Mouse (Mus musculus): ENCODE results near the gene Dnajc28. TPM values are rescaled to one million over a fixed set of nuclear protein-coding genes. Genes with fewer than 3 reads are reported as not detected.

Dnajc28 gene
- total and polyA plus RNA-seq, 2 experiments from 2014 or later: 3.6 to 6.1 TPM

- ATAC-seq (no peak), DNase-seq (no peak)
- no peak overlapping the region for H3K4me2 ChIP-seq (ENCODE audit: low read depth)
- H3K9ac ChIP-seq: no peak overlapping the region
- no peak overlapping the region for H3K4me3 ChIP-seq (ENCODE audit: low read depth, low read length)
- no peaks in the 10 kb centered on the region for H3K36me3 ChIP-seq (ENCODE audit: insufficient read depth)
- WGBS: 76% methylated on average over 3 of the region's 3 CpGs
- H3K27ac ChIP-seq (ENCODE audit: low read depth, low read length): no peak overlapping the region
- no peaks in the 10 kb centered on the region; the same call in 1 of the 2 replicates for H3K4me1 ChIP-seq (ENCODE audit: insufficient read depth)
- no peak for TF ChIP-seq CTCF (IDR thresholded peaks at IDR 0.05; ENCODE audit: low read depth)
- H3K27me3 ChIP-seq (ENCODE audit: insufficient read depth, low read length): no peaks in the 10 kb centered on the region
- no peaks in the 10 kb centered on the region for H3K9me3 ChIP-seq (ENCODE audit: low read length)
These were observed 25.6 kb downstream of the Dnajc28 start for GRCm38 (mm10) chr16:91593262-91593661.

- 80% methylated on average over 8 of the region's 8 CpGs for WGBS
- no peaks in the 10 kb centered on the region; the same call in 1 of the 2 replicates for H3K4me1 ChIP-seq (ENCODE audit: insufficient read depth)
- no peak for TF ChIP-seq CTCF (IDR thresholded peaks at IDR 0.05; ENCODE audit: low read depth)
- no peaks in the 10 kb centered on the region for H3K36me3 ChIP-seq (ENCODE audit: insufficient read depth)
- no peak overlapping the region for H3K4me2 ChIP-seq (ENCODE audit: low read depth)
- no peak overlapping the region for H3K9ac ChIP-seq
- no peak overlapping the region for H3K27ac ChIP-seq (ENCODE audit: low read depth, low read length)
- ATAC-seq (no peak), DNase-seq (no peak)
- no peak overlapping the region for H3K4me3 ChIP-seq (ENCODE audit: low read depth, low read length)
- H3K9me3 ChIP-seq (ENCODE audit: low read length): no peaks in the 10 kb centered on the region
- no peaks in the 10 kb centered on the region for H3K27me3 ChIP-seq (ENCODE audit: insufficient read depth, low read length)
These were observed 26.7 kb downstream of the Dnajc28 start for GRCm38 (mm10) chr16:91592162-91592561.

DNA sequence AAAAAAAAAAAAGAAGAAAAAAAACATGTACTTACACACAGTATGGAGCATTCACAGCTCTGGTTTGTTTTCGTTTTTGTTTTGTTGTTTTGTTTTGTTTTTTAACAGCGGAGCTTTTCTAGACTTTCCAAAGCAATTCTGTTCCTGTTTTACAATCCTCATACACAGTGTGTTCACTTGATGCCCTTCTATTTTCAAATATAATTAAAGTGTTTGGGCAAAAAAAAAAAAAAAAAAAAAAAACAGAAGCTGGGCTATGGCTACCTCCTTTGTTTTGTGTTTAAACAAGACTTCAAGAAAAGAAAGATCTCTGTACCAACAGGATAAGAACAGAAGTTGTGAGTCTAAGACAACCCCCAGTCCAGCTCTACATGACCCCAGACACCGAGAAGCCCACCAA, 30.1 kb downstream of the Dnajc28 start:
- Histone ChIP-seq H3K4me3 (ENCODE audit: low read depth, low read length) (no peak overlapping the region), H3K27ac (ENCODE audit: low read depth, low read length) (no peak overlapping the region), H3K9ac (no peak overlapping the region), H3K27me3 (ENCODE audit: insufficient read depth, low read length) (no peaks in the 10 kb centered on the region), H3K36me3 (ENCODE audit: insufficient read depth) (peaks cover 4% of the 10 kb centered on the region; the same call in 1 of the 2 replicates), H3K4me2 (ENCODE audit: low read depth) (no peak overlapping the region), H3K4me1 (ENCODE audit: insufficient read depth) (no peaks in the 10 kb centered on the region), H3K9me3 (ENCODE audit: low read length) (no peaks in the 10 kb centered on the region)
- WGBS: 89% methylated on average over 3 of the region's 3 CpGs
- ATAC-seq (no peak), DNase-seq (no peak)
- no peak for TF ChIP-seq CTCF (IDR thresholded peaks at IDR 0.05; ENCODE audit: low read depth)

GRCm38 (mm10) chr16:91587730-91588453, 30.9 kb downstream of the Dnajc28 start:
- H3K27ac ChIP-seq (ENCODE audit: low read depth, low read length): no peak overlapping the region
- H3K9me3 ChIP-seq (ENCODE audit: low read length): no peaks in the 10 kb centered on the region
- DNase-seq (no peak), ATAC-seq (no peak)
- H3K4me2 ChIP-seq (ENCODE audit: low read depth): no peak overlapping the region
- no peaks in the 10 kb centered on the region for H3K27me3 ChIP-seq (ENCODE audit: insufficient read depth, low read length)
- 62% methylated on average over 6 of the region's 6 CpGs for WGBS
- H3K9ac ChIP-seq: no peak overlapping the region
- peaks cover 4% of the 10 kb centered on the region; the same call in 1 of the 2 replicates for H3K36me3 ChIP-seq (ENCODE audit: insufficient read depth)
- no peak for TF ChIP-seq CTCF (IDR thresholded peaks at IDR 0.05; ENCODE audit: low read depth)
- H3K4me3 ChIP-seq (ENCODE audit: low read depth, low read length): no peak overlapping the region
- H3K4me1 ChIP-seq (ENCODE audit: insufficient read depth): no peaks in the 10 kb centered on the region

DNA sequence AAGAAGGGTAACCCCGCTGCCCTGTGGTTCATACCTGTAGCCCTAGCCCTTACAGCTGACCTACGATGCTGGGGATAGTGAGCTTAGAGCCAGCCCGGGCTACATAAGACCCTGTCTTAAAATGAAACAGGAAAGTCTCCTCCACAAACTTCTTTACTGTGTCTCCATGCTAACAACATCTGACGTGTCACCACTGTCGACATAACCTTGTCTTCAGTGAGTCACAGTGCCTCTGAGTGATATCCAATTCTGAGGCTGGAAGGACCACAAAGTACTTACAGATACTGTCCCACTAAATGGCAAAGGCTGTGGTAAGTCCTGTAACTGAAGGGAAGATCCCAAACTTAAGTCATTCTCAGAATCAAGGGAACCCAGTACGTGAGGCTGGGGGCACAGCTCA, 32.6 kb downstream of the Dnajc28 start:
- DNase-seq (no peak), ATAC-seq (no peak)
- H3K36me3 ChIP-seq (ENCODE audit: insufficient read depth): peaks cover 7% of the 10 kb centered on the region
- H3K27me3 ChIP-seq (ENCODE audit: insufficient read depth, low read length): no peaks in the 10 kb centered on the region
- H3K27ac ChIP-seq (ENCODE audit: low read depth, low read length): no peak overlapping the region
- no peaks in the 10 kb centered on the region for H3K9me3 ChIP-seq (ENCODE audit: low read length)
- TF ChIP-seq CTCF (IDR thresholded peaks at IDR 0.05; ENCODE audit: low read depth): no peak
- H3K4me2 ChIP-seq (ENCODE audit: low read depth): no peak overlapping the region
- no peak overlapping the region for H3K4me3 ChIP-seq (ENCODE audit: low read depth, low read length)
- WGBS: 92% methylated on average over 6 of the region's 6 CpGs
- no peak overlapping the region for H3K9ac ChIP-seq
- H3K4me1 ChIP-seq (ENCODE audit: insufficient read depth): no peaks in the 10 kb centered on the region

DNA sequence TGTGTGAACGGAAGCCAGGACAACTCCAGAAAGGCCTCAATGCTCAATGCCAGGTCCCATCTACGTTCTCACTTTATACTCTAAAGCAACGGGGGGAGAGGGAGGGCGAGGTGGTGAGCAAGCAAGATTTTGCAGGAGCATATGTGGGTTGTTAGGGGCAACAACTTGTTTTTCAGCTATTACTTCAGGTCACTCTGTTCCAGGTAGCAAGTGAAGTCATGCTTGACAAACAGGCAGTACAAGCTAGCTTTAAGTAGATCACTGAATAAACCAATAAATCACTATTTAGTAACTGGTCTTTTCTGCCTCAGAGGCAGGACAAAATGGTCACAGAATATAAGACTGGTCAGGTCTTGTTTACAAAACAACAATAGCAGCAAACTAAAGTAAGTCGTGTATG, 33.2 kb downstream of the Dnajc28 start:
- no peak for DNase-seq
- TF ChIP-seq CTCF (IDR thresholded peaks at IDR 0.05; ENCODE audit: low read depth): no peak
- Histone ChIP-seq H3K9ac (no peak overlapping the region), H3K4me1 (ENCODE audit: insufficient read depth) (no peaks in the 10 kb centered on the region), H3K27me3 (ENCODE audit: insufficient read depth, low read length) (no peaks in the 10 kb centered on the region), H3K4me2 (ENCODE audit: low read depth) (no peak overlapping the region), H3K36me3 (ENCODE audit: insufficient read depth) (peaks cover 11% of the 10 kb centered on the region), H3K9me3 (ENCODE audit: low read length) (no peaks in the 10 kb centered on the region), H3K4me3 (ENCODE audit: low read depth, low read length) (no peak overlapping the region), H3K27ac (ENCODE audit: low read depth, low read length) (no peak overlapping the region)
- ATAC-seq: no peak
- 91% methylated on average over 5 of the region's 5 CpGs for WGBS

- Histone ChIP-seq H3K4me2 (ENCODE audit: low read depth) (no peak overlapping the region), H3K9ac (no peak overlapping the region), H3K27ac (ENCODE audit: low read depth, low read length) (no peak overlapping the region), H3K27me3 (ENCODE audit: insufficient read depth, low read length) (no peaks in the 10 kb centered on the region), H3K4me3 (ENCODE audit: low read depth, low read length) (no peak overlapping the region), H3K36me3 (ENCODE audit: insufficient read depth) (peaks cover 14% of the 10 kb centered on the region), H3K4me1 (ENCODE audit: insufficient read depth) (no peaks in the 10 kb centered on the region), H3K9me3 (ENCODE audit: low read length) (no peaks in the 10 kb centered on the region)
- WGBS: 67% methylated on average over 2 of the region's 2 CpGs
- DNase-seq (peak; percentile 59), ATAC-seq (no peak)
- TF ChIP-seq CTCF (IDR thresholded peaks at IDR 0.05; ENCODE audit: low read depth): peak; percentile 71
These were observed 36.5 kb downstream of the Dnajc28 start for GRCm38 (mm10) chr16:91582307-91582706.

Measured in forebrain, postnatal 0 days (tissue).